Mouse (Mus musculus) heart, adult 2 months (tissue): ENCODE measurements around the gene Gm11549.

Experiments used
- CTCF ChIP-seq: fragments of 200-600 bp; IDR thresholded peaks from 2 replicates; pipeline ENCODE4 v1.8.1; 2022; ENCODE audit warnings: antibody characterized with exemption, mild to moderate bottlenecking, moderate library complexity
- POLR2A ChIP-seq: fragments of 200-500 bp; IDR thresholded peaks from 2 replicates; pipeline ENCODE4 v1.6.1; 2011; ENCODE audit warnings: mild to moderate bottlenecking, low read depth, low read length, control low read depth; ENCODE audit not compliant: insufficient read depth

- no peak for TF ChIP-seq CTCF
- TF ChIP-seq POLR2A: peak; percentile 58
Observed at GRCm38 (mm10) chr3:36552406-36553047, 30.9 kb upstream of the Gm11549 start, which contains the start of gene Exosc9.
